Mouse (Mus musculus) liver, adult 2 months (tissue): ENCODE results near the gene Avl9. TPM values are rescaled to one million over a fixed set of nuclear protein-coding genes. Genes with fewer than 3 reads are reported as not detected.

Experiments used
- DNase-seq: peaks from one replicate; pipeline ENCODE4 v3.0.0-alpha.2; 2011; ENCODE audit warnings: low read depth, low spot score; ENCODE audit errors: extremely low read depth
- H3K27ac ChIP-seq: fragments of 200-500 bp; replicated peaks from 2 replicates; pipeline ENCODE4 v1.5.1; 2012; ENCODE audit warnings: low read depth, mild to moderate bottlenecking, control low read depth, inconsistent platforms, low read length; ENCODE audit not compliant: insufficient read depth
- H3K27me3 ChIP-seq: fragments of 200-500 bp; 2 replicates; pipeline ENCODE4 v1.6.1; 2012; ENCODE audit warnings: mild to moderate bottlenecking, moderate library complexity, low read length, inconsistent platforms; ENCODE audit not compliant: control insufficient read depth, insufficient read depth
- H3K36me3 ChIP-seq: fragments of 200-500 bp; 2 replicates; pipeline ENCODE4 v1.6.1; 2012; ENCODE audit warnings: low read length, inconsistent platforms; ENCODE audit not compliant: control insufficient read depth, insufficient read depth
- H3K4me1 ChIP-seq: fragments of 200-500 bp; 2 replicates; pipeline ENCODE4 v1.6.1; 2011; ENCODE audit warnings: low read length; ENCODE audit not compliant: control insufficient read depth, insufficient read depth
- H3K4me3 ChIP-seq: fragments of 200-500 bp; 2 replicates; pipeline ENCODE4 v1.5.1; 2011; ENCODE audit warnings: low read depth, mild to moderate bottlenecking, control low read depth, low read length, moderate library complexity; ENCODE audit not compliant: insufficient read depth
- H3K79me2 ChIP-seq: fragments of 200-500 bp; 2 replicates; pipeline ENCODE4 v1.6.1; 2012; ENCODE audit warnings: inconsistent platforms, mild to moderate bottlenecking, low read length, moderate library complexity; ENCODE audit not compliant: control insufficient read depth, insufficient read depth
- H3K9ac ChIP-seq: fragments of 200-500 bp; 2 replicates; pipeline ENCODE4 v1.6.1; 2012; ENCODE audit warnings: low read depth, mild to moderate bottlenecking, control low read depth, inconsistent platforms, low read length
- CTCF ChIP-seq: fragments of 200-500 bp; IDR thresholded peaks from 2 replicates; pipeline ENCODE4 v1.5.1; 2011; ENCODE audit warnings: low read depth, low read length, control low read depth
- POLR2A ChIP-seq: fragments of 200-500 bp; IDR thresholded peaks from 2 replicates; pipeline ENCODE4 v1.6.1; 2011; ENCODE audit warnings: low read length, control low read depth; ENCODE audit not compliant: insufficient read depth; ENCODE audit errors: extremely low read depth
- WGBS: fragments of 180-500 bp; shearing (Covaris S2); methylation state at CpG from one replicate; pipeline ENCODE4 v1.1.7; 2018; 5-methylcytosine and 5-hydroxymethylcytosine counted together
- polyA plus RNA-seq: library from polyadenylated mRNA; depleted of rRNA; stranded (reverse); fragments of >200 nt; gene quantifications from 2 replicates; pipeline ENCODE4 v1.2.3, GENCODE M21; 2012; rRNA removed
- total RNA-seq: library from RNA; depleted of rRNA; stranded (reverse); fragments of >200 nt; gene quantifications from 2 replicates; pipeline ENCODE4 v1.2.3, GENCODE M21; 2014; rRNA removed

The Avl9 gene
- total RNA-seq (21.6 and 21.9 TPM in 2 replicates), polyA plus RNA-seq (2.6 and 3.3 TPM in 2 replicates)

DNA sequence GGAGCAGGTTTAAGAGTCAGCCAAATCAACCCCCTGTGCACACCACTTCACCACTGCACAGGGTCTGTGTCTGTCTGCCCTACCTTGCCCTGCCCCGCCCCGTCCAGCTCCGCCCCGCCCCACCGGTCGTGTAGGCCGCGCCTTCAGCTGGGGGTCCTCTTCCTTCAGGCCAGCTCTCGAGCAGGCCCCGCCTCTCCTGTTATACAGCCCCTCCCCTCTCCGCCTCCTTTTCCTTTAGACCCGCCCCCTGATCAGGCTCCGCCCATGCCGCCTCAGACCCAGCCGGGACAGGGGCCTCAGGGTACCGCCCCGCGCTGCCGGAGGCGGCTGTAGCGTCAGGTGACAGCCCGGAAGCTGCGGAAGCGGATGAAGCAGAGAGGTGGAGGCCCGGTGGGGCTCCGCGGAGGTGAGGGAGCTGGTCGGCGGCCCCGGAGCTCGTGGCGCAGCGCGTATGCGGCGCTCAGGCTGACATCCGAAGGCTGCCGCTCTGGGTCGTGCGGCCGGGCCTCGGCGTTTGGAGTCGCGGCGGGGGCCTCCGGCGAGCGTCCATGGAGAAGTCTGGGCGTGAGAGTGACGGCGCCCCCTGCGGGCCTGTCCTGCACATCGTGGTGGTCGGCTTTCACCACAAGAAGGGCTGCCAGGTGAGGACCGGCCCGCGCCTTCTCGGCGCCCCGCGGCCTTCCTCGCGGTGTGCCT, at the start of gene Avl9:
Gene Avl9, plus strand, starts transcription at position 326 of the 696 bp plus-strand sequence.
- H3K79me2 ChIP-seq, result peaks cover 5% of the 10 kb centered on the region; the same call in 1 of the 2 replicates
- H3K4me1 ChIP-seq, result peaks cover 11% of the 10 kb centered on the region
- H3K27me3 ChIP-seq, result no peaks in the 10 kb centered on the region
- H3K4me3 ChIP-seq, result peak within 1 kb of the TSS; percentile 97
- TF ChIP-seq POLR2A, result peak; percentile 82; the same call in 1 of the 2 replicates
- peak; percentile 72 for TF ChIP-seq CTCF
- no peaks in the 10 kb centered on the region for H3K36me3 ChIP-seq
- DNase-seq, result peak; percentile 88
- WGBS, result under 1% methylated on average over 64 of the region's 64 CpGs
- H3K27ac ChIP-seq, result peak within 1 kb of the TSS; percentile 85
- peak within 1 kb of the TSS; percentile 89 for H3K9ac ChIP-seq

- Histone ChIP-seq H3K36me3 (no peaks in the 10 kb centered on the region), H3K27me3 (no peaks in the 10 kb centered on the region), H3K9ac (no peak overlapping the region), H3K27ac (no peak overlapping the region), H3K4me3 (no peak overlapping the region), H3K79me2 (no peaks in the 10 kb centered on the region), H3K4me1 (no peaks in the 10 kb centered on the region)
- no peak for DNase-seq
- TF ChIP-seq POLR2A, result no peak
- no peak for TF ChIP-seq CTCF
- 95% methylated on average over 3 of the region's 3 CpGs for WGBS
Measured at GRCm38 (mm10) chr6:56688238-56688637, 26.5 kb upstream of the Avl9 start.

- 6% methylated on average over 2 of the region's 2 CpGs for WGBS
- DNase-seq, result peak; percentile 61
- Histone ChIP-seq H3K79me2 (no peaks in the 10 kb centered on the region), H3K36me3 (no peaks in the 10 kb centered on the region), H3K27me3 (no peaks in the 10 kb centered on the region), H3K4me3 (no peak overlapping the region), H3K27ac (no peak overlapping the region), H3K4me1 (no peaks in the 10 kb centered on the region), H3K9ac (no peak overlapping the region)
- TF ChIP-seq POLR2A (no peak), CTCF (peak; percentile 77)
Measured at GRCm38 (mm10) chr6:56691205-56691604, 23.5 kb upstream of the Avl9 start.

GRCm38 (mm10) chr6:56692445-56692844, 22.3 kb upstream of the Avl9 start:
- H3K4me1 ChIP-seq, result no peaks in the 10 kb centered on the region
- 84% methylated on average over 4 of the region's 4 CpGs for WGBS
- no peaks in the 10 kb centered on the region for H3K79me2 ChIP-seq
- H3K4me3 ChIP-seq, result no peak overlapping the region
- no peak for DNase-seq
- H3K36me3 ChIP-seq, result no peaks in the 10 kb centered on the region
- TF ChIP-seq CTCF, result no peak
- TF ChIP-seq POLR2A, result no peak
- H3K27me3 ChIP-seq, result no peaks in the 10 kb centered on the region
- no peak overlapping the region for H3K27ac ChIP-seq
- no peak overlapping the region for H3K9ac ChIP-seq

- Histone ChIP-seq H3K9ac (peak within 1 kb of the TSS; percentile 92), H3K36me3 (peaks cover 1% of the 10 kb centered on the region; the same call in 1 of the 2 replicates), H3K4me1 (peaks cover 2% of the 10 kb centered on the region; the same call in 1 of the 2 replicates), H3K27ac (no peak within 1 kb of the TSS), H3K4me3 (peak within 1 kb of the TSS; percentile 99), H3K79me2 (peaks cover 4% of the 10 kb centered on the region; the same call in 1 of the 2 replicates), H3K27me3 (no peaks in the 10 kb centered on the region)
- TF ChIP-seq POLR2A (peak; percentile 28; the same call in 1 of the 2 replicates), CTCF (no peak)
- peak; percentile 86 for DNase-seq
- WGBS, result 1% methylated on average over 46 of the region's 46 CpGs
Measured at GRCm38 (mm10) chr6:56703931-56704900, 10.5 kb upstream of the Avl9 start, which contains the start of gene Lsm5. Lsm5 (minus strand) TSS chr6:56704710.
